Mouse (Mus musculus): Measurements from ENCODE around the gene Rpl12. TPM values are rescaled to one million over a fixed set of nuclear protein-coding genes. Genes with fewer than 3 reads are reported as not detected.

The Rpl12 gene
- polyA plus RNA-seq, 2 experiments = 247 to 1,484 TPM

- ATAC-seq (ENCODE audit: low FRiP score, low read depth) (no peak), DNase-seq (ENCODE audit: low spot score) (no peak)
- Histone ChIP-seq H3K4me2 (replicated peaks; ENCODE audit: low read depth, low read length, severe bottlenecking) (peak overlapping the region; percentile 73), H3K9ac (ENCODE audit: low read depth, low read length, severe bottlenecking) (peak overlapping the region; percentile 94), H3K36me3 (ENCODE audit: control insufficient read depth, insufficient read depth, low read length) (peaks cover 31% of the 10 kb centered on the region), H3K27me3 (ENCODE audit: control insufficient read depth, insufficient read depth, low read length) (no peaks in the 10 kb centered on the region), H3K4me1 (ENCODE audit: control insufficient read depth, insufficient read depth, low read length) (peaks cover 29% of the 10 kb centered on the region), H3K4me3 (replicated peaks; ENCODE audit: low read length) (peak overlapping the region; percentile 74), H3K27ac (replicated peaks; ENCODE audit: low read depth, low read length) (peak overlapping the region; percentile 76; the same call in 1 of the 2 replicates), H3K9me3 (ENCODE audit: control insufficient read depth, low read length) (no peaks in the 10 kb centered on the region)
- TF ChIP-seq POLR2A (IDR thresholded peaks at IDR 0.05; ENCODE audit: borderline replicate concordance, extremely low read depth, insufficient read depth, insufficient read length) = no peak
- WGBS = 13% methylated on average over 8 of the region's 9 CpGs
These were observed 1.5 kb downstream of the Rpl12 start for GRCm38 (mm10) chr2:32962875-32963220.

GRCm38 (mm10) chr2:32963544-32963943, 2.2 kb downstream of the Rpl12 start:
- Histone ChIP-seq H3K36me3 (ENCODE audit: control insufficient read depth, insufficient read depth, low read length) (peaks cover 28% of the 10 kb centered on the region), H3K4me1 (ENCODE audit: control insufficient read depth, insufficient read depth, low read length) (peaks cover 32% of the 10 kb centered on the region), H3K9me3 (ENCODE audit: control insufficient read depth, low read length) (no peaks in the 10 kb centered on the region), H3K4me2 (replicated peaks; ENCODE audit: low read depth, low read length, severe bottlenecking) (peak overlapping the region; percentile 73), H3K4me3 (replicated peaks; ENCODE audit: low read length) (peak overlapping the region; percentile 74), H3K9ac (ENCODE audit: low read depth, low read length, severe bottlenecking) (0 out of 2 replicates have a peak overlapping the region, but pooled peaks have one; percentile 94), H3K27me3 (ENCODE audit: control insufficient read depth, insufficient read depth, low read length) (no peaks in the 10 kb centered on the region), H3K27ac (replicated peaks; ENCODE audit: low read depth, low read length) (no peak overlapping the region)
- TF ChIP-seq POLR2A (IDR thresholded peaks at IDR 0.05; ENCODE audit: borderline replicate concordance, extremely low read depth, insufficient read depth, insufficient read length) = no peak
- ATAC-seq (ENCODE audit: low FRiP score, low read depth) = no peak
- DNase-seq (ENCODE audit: low spot score) = no peak
- WGBS = 60% methylated on average over 4 of the region's 4 CpGs

GRCm38 (mm10) chr2:32963981-32964380, 2.6 kb downstream of the Rpl12 start:
- Histone ChIP-seq H3K4me3 (replicated peaks; ENCODE audit: low read length) (0 out of 2 replicates have a peak overlapping the region, but pooled peaks have one; percentile 74), H3K4me2 (replicated peaks; ENCODE audit: low read depth, low read length, severe bottlenecking) (peak overlapping the region; percentile 73), H3K4me1 (ENCODE audit: control insufficient read depth, insufficient read depth, low read length) (peaks cover 32% of the 10 kb centered on the region), H3K27ac (replicated peaks; ENCODE audit: low read depth, low read length) (no peak overlapping the region), H3K27me3 (ENCODE audit: control insufficient read depth, insufficient read depth, low read length) (no peaks in the 10 kb centered on the region), H3K9ac (ENCODE audit: low read depth, low read length, severe bottlenecking) (no peak overlapping the region), H3K9me3 (ENCODE audit: control insufficient read depth, low read length) (no peaks in the 10 kb centered on the region), H3K36me3 (ENCODE audit: control insufficient read depth, insufficient read depth, low read length) (peaks cover 28% of the 10 kb centered on the region)
- DNase-seq (ENCODE audit: low spot score) (no peak), ATAC-seq (ENCODE audit: low FRiP score, low read depth) (no peak)
- TF ChIP-seq POLR2A (IDR thresholded peaks at IDR 0.05; ENCODE audit: borderline replicate concordance, extremely low read depth, insufficient read depth, insufficient read length) = no peak
- 78% methylated on average over 1 of the region's 1 CpGs for WGBS

GRCm38 (mm10) chr2:32964659-32965457, 3.5 kb downstream of the Rpl12 start:
- no peaks in the 10 kb centered on the region for H3K27me3 ChIP-seq (ENCODE audit: control insufficient read depth, insufficient read depth, low read length)
- WGBS = 29% methylated on average over 10 of the region's 10 CpGs
- H3K36me3 ChIP-seq (ENCODE audit: control insufficient read depth, insufficient read depth, low read length) = peaks cover 28% of the 10 kb centered on the region
- no peak overlapping the region for H3K9ac ChIP-seq (ENCODE audit: low read depth, low read length, severe bottlenecking)
- TF ChIP-seq POLR2A (IDR thresholded peaks at IDR 0.05; ENCODE audit: borderline replicate concordance, extremely low read depth, insufficient read depth, insufficient read length) = no peak
- no peak overlapping the region; the same call in 1 of the 2 replicates for H3K4me2 ChIP-seq (replicated peaks; ENCODE audit: low read depth, low read length, severe bottlenecking)
- H3K9me3 ChIP-seq (ENCODE audit: control insufficient read depth, low read length) = no peaks in the 10 kb centered on the region
- no peak for ATAC-seq (ENCODE audit: low FRiP score, low read depth)
- no peak for DNase-seq (ENCODE audit: low spot score)
- H3K4me1 ChIP-seq (ENCODE audit: control insufficient read depth, insufficient read depth, low read length) = peaks cover 32% of the 10 kb centered on the region
- H3K27ac ChIP-seq (replicated peaks; ENCODE audit: low read depth, low read length) = no peak overlapping the region
- H3K4me3 ChIP-seq (replicated peaks; ENCODE audit: low read length) = no peak overlapping the region

GRCm38 (mm10) chr2:32965511-32966183, 4.3 kb downstream of the Rpl12 start:
- H3K4me2 ChIP-seq (replicated peaks; ENCODE audit: low read depth, low read length, severe bottlenecking) = peak overlapping the region; percentile 90; the same call in 1 of the 2 replicates
- 13% methylated on average over 7 of the region's 7 CpGs for WGBS
- H3K27me3 ChIP-seq (ENCODE audit: control insufficient read depth, insufficient read depth, low read length) = no peaks in the 10 kb centered on the region
- no peak overlapping the region for H3K27ac ChIP-seq (replicated peaks; ENCODE audit: low read depth, low read length)
- H3K4me3 ChIP-seq (replicated peaks; ENCODE audit: low read length) = peak overlapping the region; percentile 68; the same call in 1 of the 2 replicates
- H3K9ac ChIP-seq (ENCODE audit: low read depth, low read length, severe bottlenecking) = no peak overlapping the region
- no peak for DNase-seq (ENCODE audit: low spot score)
- peaks cover 28% of the 10 kb centered on the region for H3K36me3 ChIP-seq (ENCODE audit: control insufficient read depth, insufficient read depth, low read length)
- no peak for ATAC-seq (ENCODE audit: low FRiP score, low read depth)
- peaks cover 32% of the 10 kb centered on the region for H3K4me1 ChIP-seq (ENCODE audit: control insufficient read depth, insufficient read depth, low read length)
- no peak for TF ChIP-seq POLR2A (IDR thresholded peaks at IDR 0.05; ENCODE audit: borderline replicate concordance, extremely low read depth, insufficient read depth, insufficient read length)
- no peaks in the 10 kb centered on the region for H3K9me3 ChIP-seq (ENCODE audit: control insufficient read depth, low read length)
